Mouse (Mus musculus): ENCODE results near the gene Slamf6.
"Not testable (repeated sequence)": the region's sequence is repeated elsewhere in the genome, so short reads cannot be mapped to it uniquely, and the experiment has no call there.

The Slamf6 gene

GRCm38 (mm10) chr1:171917305-171918039 lies at the start of gene Slamf6:
Slamf6 (plus strand) TSS chr1:171917515.
- peak in 1 of 2 experiments; percentile 3 for DNase-seq

- DNase-seq: no peak
These were observed 30.3 kb upstream of the Slamf6 start for GRCm38 (mm10) chr1:171886989-171887388.

- not testable (repeated sequence) for DNase-seq
These were observed 22.0 kb upstream of the Slamf6 start, which contains the start of gene Gm10521 for GRCm38 (mm10) chr1:171895364-171895763. Gm10521 (plus strand) TSS chr1:171895664.

GRCm38 (mm10) chr1:171904011-171904410 lies 13.3 kb upstream of the Slamf6 start:
- DNase-seq: no peak

- no peak for DNase-seq
These were observed 1.5 kb upstream of the Slamf6 start for GRCm38 (mm10) chr1:171915638-171916458.

- DNase-seq: no peak
These were observed 1.0 kb downstream of the Slamf6 start for GRCm38 (mm10) chr1:171918136-171918920.

- no peak for DNase-seq
These were observed 1.9 kb downstream of the Slamf6 start for GRCm38 (mm10) chr1:171919193-171919592.

- no peak for DNase-seq
These were observed 2.7 kb downstream of the Slamf6 start for GRCm38 (mm10) chr1:171919901-171920510.

- no peak for DNase-seq
These were observed 3.8 kb downstream of the Slamf6 start for GRCm38 (mm10) chr1:171920989-171921621.

GRCm38 (mm10) chr1:171921641-171922040 lies 4.3 kb downstream of the Slamf6 start:
- DNase-seq: no peak

GRCm38 (mm10) chr1:171922844-171923243 lies 5.5 kb downstream of the Slamf6 start:
- no peak for DNase-seq

- no peak for DNase-seq
These were observed 7.6 kb downstream of the Slamf6 start for GRCm38 (mm10) chr1:171924900-171925299.

GRCm38 (mm10) chr1:171933851-171934250 lies 16.5 kb downstream of the Slamf6 start:
- DNase-seq: no peak

- no peak for DNase-seq
These were observed 21.9 kb downstream of the Slamf6 start for GRCm38 (mm10) chr1:171938952-171939948.

- no peak for DNase-seq
These were observed 23.3 kb downstream of the Slamf6 start for GRCm38 (mm10) chr1:171940626-171941025.

- DNase-seq: no peak
These were observed 29.2 kb downstream of the Slamf6 start for GRCm38 (mm10) chr1:171946447-171946995.

GRCm38 (mm10) chr1:171948161-171948945 lies 31.0 kb downstream of the Slamf6 start:
- DNase-seq: no peak

GRCm38 (mm10) chr1:171948946-171949508 lies 31.7 kb downstream of the Slamf6 start:
- no peak for DNase-seq

- DNase-seq: no peak
These were observed 37.8 kb downstream of the Slamf6 start for GRCm38 (mm10) chr1:171955071-171955470.

Measured in kidney, postnatal 36 days (tissue).